Mouse (Mus musculus): ENCODE data around the gene Adamtsl3. TPM values are rescaled to one million over a fixed set of nuclear protein-coding genes. Genes with fewer than 3 reads are reported as not detected.

Gene Adamtsl3
- polyA plus RNA-seq, 1 experiment, result 0.43 TPM

- Histone ChIP-seq H3K27ac (ENCODE audit: control insufficient read depth, insufficient read depth, low read depth, low read length) (no peak overlapping the region), H3K4me1 (ENCODE audit: control insufficient read depth, insufficient read depth, low read length) (no peaks in the 10 kb centered on the region), H3K27me3 (ENCODE audit: control insufficient read depth, insufficient read depth, low read length) (no peaks in the 10 kb centered on the region), H3K36me3 (ENCODE audit: control insufficient read depth, insufficient read depth, low read length) (no peaks in the 10 kb centered on the region), H3K4me3 (ENCODE audit: control insufficient read depth, low read depth, low read length) (no peak overlapping the region)
- TF ChIP-seq POLR2A (IDR thresholded peaks at IDR 0.05; ENCODE audit: control insufficient read depth, low read depth, low read length) (no peak), CTCF (IDR thresholded peaks at IDR 0.05; ENCODE audit: control insufficient read depth, insufficient read depth, insufficient replicate concordance, low read depth, low read length) (no peak)
These were observed 127.5 kb downstream of the Adamtsl3 start for GRCm38 (mm10) chr7:82462921-82463523.

GRCm38 (mm10) chr7:82464364-82464763 lies 128.9 kb downstream of the Adamtsl3 start:
- no peak for TF ChIP-seq POLR2A (IDR thresholded peaks at IDR 0.05; ENCODE audit: control insufficient read depth, low read depth, low read length)
- TF ChIP-seq CTCF (IDR thresholded peaks at IDR 0.05; ENCODE audit: control insufficient read depth, insufficient read depth, insufficient replicate concordance, low read depth, low read length), result no peak
- H3K36me3 ChIP-seq (ENCODE audit: control insufficient read depth, insufficient read depth, low read length), result no peaks in the 10 kb centered on the region
- no peaks in the 10 kb centered on the region for H3K4me1 ChIP-seq (ENCODE audit: control insufficient read depth, insufficient read depth, low read length)
- H3K27ac ChIP-seq (ENCODE audit: control insufficient read depth, insufficient read depth, low read depth, low read length), result no peak overlapping the region
- H3K27me3 ChIP-seq (ENCODE audit: control insufficient read depth, insufficient read depth, low read length), result no peaks in the 10 kb centered on the region
- no peak overlapping the region for H3K4me3 ChIP-seq (ENCODE audit: control insufficient read depth, low read depth, low read length)

- TF ChIP-seq CTCF (IDR thresholded peaks at IDR 0.05; ENCODE audit: control insufficient read depth, insufficient read depth, insufficient replicate concordance, low read depth, low read length) (no peak), POLR2A (IDR thresholded peaks at IDR 0.05; ENCODE audit: control insufficient read depth, low read depth, low read length) (no peak)
- Histone ChIP-seq H3K27me3 (ENCODE audit: control insufficient read depth, insufficient read depth, low read length) (no peaks in the 10 kb centered on the region), H3K27ac (ENCODE audit: control insufficient read depth, insufficient read depth, low read depth, low read length) (no peak overlapping the region), H3K36me3 (ENCODE audit: control insufficient read depth, insufficient read depth, low read length) (no peaks in the 10 kb centered on the region), H3K4me1 (ENCODE audit: control insufficient read depth, insufficient read depth, low read length) (no peaks in the 10 kb centered on the region), H3K4me3 (ENCODE audit: control insufficient read depth, low read depth, low read length) (no peak overlapping the region)
These were observed 129.9 kb downstream of the Adamtsl3 start for GRCm38 (mm10) chr7:82465437-82465836.

- Histone ChIP-seq H3K27ac (ENCODE audit: control insufficient read depth, insufficient read depth, low read depth, low read length) (no peak overlapping the region), H3K4me3 (ENCODE audit: control insufficient read depth, low read depth, low read length) (no peak overlapping the region), H3K36me3 (ENCODE audit: control insufficient read depth, insufficient read depth, low read length) (no peaks in the 10 kb centered on the region), H3K27me3 (ENCODE audit: control insufficient read depth, insufficient read depth, low read length) (no peaks in the 10 kb centered on the region), H3K4me1 (ENCODE audit: control insufficient read depth, insufficient read depth, low read length) (no peaks in the 10 kb centered on the region)
- TF ChIP-seq CTCF (IDR thresholded peaks at IDR 0.05; ENCODE audit: control insufficient read depth, insufficient read depth, insufficient replicate concordance, low read depth, low read length) (no peak), POLR2A (IDR thresholded peaks at IDR 0.05; ENCODE audit: control insufficient read depth, low read depth, low read length) (no peak)
These were observed 141.1 kb downstream of the Adamtsl3 start for GRCm38 (mm10) chr7:82476441-82477221.

- H3K27ac ChIP-seq (ENCODE audit: control insufficient read depth, insufficient read depth, low read depth, low read length), result no peak overlapping the region
- no peaks in the 10 kb centered on the region for H3K27me3 ChIP-seq (ENCODE audit: control insufficient read depth, insufficient read depth, low read length)
- no peaks in the 10 kb centered on the region for H3K36me3 ChIP-seq (ENCODE audit: control insufficient read depth, insufficient read depth, low read length)
- no peak for TF ChIP-seq CTCF (IDR thresholded peaks at IDR 0.05; ENCODE audit: control insufficient read depth, insufficient read depth, insufficient replicate concordance, low read depth, low read length)
- TF ChIP-seq POLR2A (IDR thresholded peaks at IDR 0.05; ENCODE audit: control insufficient read depth, low read depth, low read length), result no peak
- no peak overlapping the region for H3K4me3 ChIP-seq (ENCODE audit: control insufficient read depth, low read depth, low read length)
- no peaks in the 10 kb centered on the region for H3K4me1 ChIP-seq (ENCODE audit: control insufficient read depth, insufficient read depth, low read length)
These were observed 143.0 kb downstream of the Adamtsl3 start for GRCm38 (mm10) chr7:82478461-82478860.

- Histone ChIP-seq H3K4me3 (ENCODE audit: control insufficient read depth, low read depth, low read length) (no peak overlapping the region), H3K36me3 (ENCODE audit: control insufficient read depth, insufficient read depth, low read length) (no peaks in the 10 kb centered on the region), H3K27ac (ENCODE audit: control insufficient read depth, insufficient read depth, low read depth, low read length) (no peak overlapping the region), H3K27me3 (ENCODE audit: control insufficient read depth, insufficient read depth, low read length) (no peaks in the 10 kb centered on the region), H3K4me1 (ENCODE audit: control insufficient read depth, insufficient read depth, low read length) (no peaks in the 10 kb centered on the region)
- TF ChIP-seq CTCF (IDR thresholded peaks at IDR 0.05; ENCODE audit: control insufficient read depth, insufficient read depth, insufficient replicate concordance, low read depth, low read length), result no peak
- no peak for TF ChIP-seq POLR2A (IDR thresholded peaks at IDR 0.05; ENCODE audit: control insufficient read depth, low read depth, low read length)
These were observed 143.6 kb downstream of the Adamtsl3 start for GRCm38 (mm10) chr7:82478861-82479755.

- Histone ChIP-seq H3K36me3 (ENCODE audit: control insufficient read depth, insufficient read depth, low read length) (no peaks in the 10 kb centered on the region), H3K4me1 (ENCODE audit: control insufficient read depth, insufficient read depth, low read length) (no peaks in the 10 kb centered on the region), H3K27me3 (ENCODE audit: control insufficient read depth, insufficient read depth, low read length) (no peaks in the 10 kb centered on the region), H3K4me3 (ENCODE audit: control insufficient read depth, low read depth, low read length) (no peak overlapping the region), H3K27ac (ENCODE audit: control insufficient read depth, insufficient read depth, low read depth, low read length) (no peak overlapping the region)
- TF ChIP-seq POLR2A (IDR thresholded peaks at IDR 0.05; ENCODE audit: control insufficient read depth, low read depth, low read length), result no peak
- no peak for TF ChIP-seq CTCF (IDR thresholded peaks at IDR 0.05; ENCODE audit: control insufficient read depth, insufficient read depth, insufficient replicate concordance, low read depth, low read length)
These were observed 147.9 kb downstream of the Adamtsl3 start for GRCm38 (mm10) chr7:82483426-82483825.

Measured in testis, adult 2 months (tissue).